Mouse (Mus musculus): ENCODE results near the gene Col5a1.

Gene Col5a1

GRCm38 (mm10) chr2:28086112-28086511 lies 199.9 kb downstream of the Col5a1 start:
- DNase-seq (ENCODE audit: low read depth) = no peak

- DNase-seq (ENCODE audit: low read depth) = no peak
Measured at GRCm38 (mm10) chr2:28089095-28089494, 202.9 kb downstream of the Col5a1 start.

All from fibroblast of lung, adult 2 months (primary cell).